11 mouse cellular contexts compared by ENCODE assay signal in the genomic region with DNA sequence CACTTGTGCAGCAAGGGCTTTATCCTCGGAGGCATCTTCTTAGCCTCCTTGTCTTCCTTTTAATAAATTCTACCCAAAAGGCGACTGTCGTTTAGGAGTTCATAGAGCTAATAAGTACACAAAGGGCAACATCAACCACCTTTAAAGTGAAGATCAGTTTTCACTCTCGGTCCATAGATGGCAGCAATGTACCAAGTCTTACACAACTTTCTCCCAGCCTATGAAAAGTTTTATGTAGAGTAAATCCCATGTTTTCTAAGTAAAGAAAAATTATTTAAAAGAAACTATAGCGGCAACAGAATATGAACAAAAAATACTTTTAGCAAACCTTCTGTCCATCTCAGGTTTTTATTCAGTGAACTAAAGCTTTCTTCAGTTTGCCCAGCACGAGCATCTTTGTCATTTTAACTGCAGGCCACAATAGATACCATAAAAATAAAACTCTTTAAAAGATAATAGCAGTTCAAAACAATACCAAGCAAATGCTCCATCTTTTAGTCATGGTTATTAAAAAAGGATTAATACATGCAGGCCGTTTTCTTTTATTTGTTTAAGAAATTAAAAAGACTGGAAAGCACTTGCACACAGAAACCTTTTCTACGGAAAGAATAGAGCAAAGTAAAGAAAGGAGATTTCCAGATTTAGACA.
A peak's percentile ranks its signal among the peaks of the same experiment; 100 is the strongest.
DNase-seq lines count a peak whose midpoint lies in the region; ATAC-seq and TF ChIP-seq lines count a peak whose summit lies in the region.
"Had no signal": no experiment of that assay in that cellular context is flagged by ENCODE, and none has a peak within 500 bp of the region (broad histone marks: within the 10 kb centered on the region; RNA-seq: fewer than 3 reads in every experiment).

No protein-coding gene starts in this region.

- ATAC-seq in heart, postnatal 0 days (ENCODE audit: insufficient read depth, low read depth) = no peak
- ATAC-seq in hematopoietic stem cell, adult 5-6 weeks (replicated peaks in 1 of 2; ENCODE audit: insufficient read depth in 1 of 2, low FRiP score in 2 of 2, low TSS enrichment in 1 of 2, low read depth in 1 of 2, poor library complexity in 2 of 2, severe bottlenecking in 2 of 2) = peak; percentile 80 to 83

- intact Hi-C loops in heart, postnatal 14 days (cut with DNase I) = no loop called here

- H3K9ac ChIP-seq in heart, postnatal 0 days (replicated peaks; ENCODE audit: low read depth, low read length) = no peak overlapping the region
- H3K9ac ChIP-seq: hindbrain, embryonic 15.5 days; limb, embryonic 13.5 days had no signal

- peak; percentile 17 for DNase-seq in heart, postnatal 0 days (ENCODE audit: low spot score)
- no peak for DNase-seq in heart, postnatal 14 days
- peak; percentile 1 for DNase-seq in 3134 (ENCODE audit: extremely low read depth, insufficient read length, low spot score)
- DNase-seq in Muller cell, postnatal 12 days (ENCODE audit: inconsistent ontology term) = peak; percentile 14
- no peak for DNase-seq in thymus, postnatal 36 days
- no peak for DNase-seq in adrenal gland, postnatal 4 days (ENCODE audit: low spot score in 2 of 2)
- no peak for DNase-seq in heart, adult 8-10 months (ENCODE audit: low spot score)
- DNase-seq: cerebellum, adult 11 months had no signal

- no peaks in the 10 kb centered on the region for H3K36me3 ChIP-seq in heart, postnatal 0 days (replicated peaks; ENCODE audit: control insufficient read depth, insufficient read depth, low read length)
- H3K36me3 ChIP-seq: hindbrain, embryonic 15.5 days; limb, embryonic 13.5 days had no signal

- H3K27ac ChIP-seq in heart, postnatal 0 days (ENCODE audit: low read depth) = no peak overlapping the region
- H3K27ac ChIP-seq: hindbrain, embryonic 15.5 days; limb, embryonic 13.5 days had no signal

- no peak for TF ChIP-seq EP300 in heart, postnatal 0 days (IDR thresholded peaks at IDR 0.05; ENCODE audit: low read depth)

- peak; percentile 56 for TF ChIP-seq CTCF in heart, postnatal 0 days (IDR thresholded peaks at IDR 0.05; ENCODE audit: low read depth)

- H3K4me2 ChIP-seq in heart, postnatal 0 days (ENCODE audit: low read depth, low read length) = no peak overlapping the region
- H3K4me2 ChIP-seq: hindbrain, embryonic 15.5 days; limb, embryonic 13.5 days had no signal

- H3K9me3 ChIP-seq in heart, postnatal 0 days (replicated peaks; ENCODE audit: control insufficient read depth, low read length) = no peaks in the 10 kb centered on the region
- H3K9me3 ChIP-seq: hindbrain, embryonic 15.5 days; limb, embryonic 13.5 days had no signal

- WGBS in heart, postnatal 0 days = 40% methylated on average over 8 of the region's 8 CpGs

- no peak overlapping the region for H3K4me3 ChIP-seq in heart, postnatal 0 days (ENCODE audit: low read depth, low read length)
- H3K4me3 ChIP-seq: hindbrain, embryonic 15.5 days; limb, embryonic 13.5 days had no signal

- no peaks in the 10 kb centered on the region for H3K4me1 ChIP-seq in heart, postnatal 0 days (ENCODE audit: control insufficient read depth, insufficient read depth)
- H3K4me1 ChIP-seq: hindbrain, embryonic 15.5 days; limb, embryonic 13.5 days had no signal

- H3K27me3 ChIP-seq in heart, postnatal 0 days (ENCODE audit: control insufficient read depth, insufficient read depth, low read length) = no peaks in the 10 kb centered on the region
- H3K27me3 ChIP-seq: hindbrain, embryonic 15.5 days; limb, embryonic 13.5 days had no signal

Comparison
In these comparisons a context has a peak if more than half of its experiments do, and no peak if none do; other contexts are left out.
1. DNase-seq: peak in heart, postnatal 0 days (single experiment), 3134 (single experiment) and Muller cell, postnatal 12 days (single experiment); none in heart, postnatal 14 days (0 of 2), thymus, postnatal 36 days (0 of 2), adrenal gland, postnatal 4 days (0 of 2) and heart, adult 8-10 months (single experiment).